Mouse (Mus musculus) forebrain, embryonic 16.5 days (tissue): ENCODE data around the gene Fbxw25. TPM values are rescaled to one million over a fixed set of nuclear protein-coding genes. Genes with fewer than 3 reads are reported as not detected.
"Not testable (repeated sequence)": the region's sequence is repeated elsewhere in the genome, so short reads cannot be mapped to it uniquely, and the experiment has no call there.

Source experiments
- ATAC-seq: fragments of 200-750 bp; cut with Nextera tagmentation; 2 replicates; pipeline ENCODE4 v1.8.0; 2017; ENCODE audit warnings: mild to moderate bottlenecking, moderate library complexity
- H3K27ac ChIP-seq: fragments of 300-500 bp; sonication (generic); 2 replicates; pipeline ENCODE4 v1.5.1; 2014; ENCODE audit warnings: low read length, control low read depth
- H3K27me3 ChIP-seq: fragments of 300-500 bp; sonication (generic); replicated peaks from 2 replicates; pipeline ENCODE4 v1.6.1; 2014; ENCODE audit warnings: low read length; ENCODE audit not compliant: control insufficient read depth, insufficient read depth
- H3K36me3 ChIP-seq: fragments of 300-500 bp; sonication (generic); 2 replicates; pipeline ENCODE4 v1.6.1; 2014; ENCODE audit not compliant: control insufficient read depth, insufficient read depth
- H3K4me1 ChIP-seq: fragments of 300-500 bp; sonication (generic); replicated peaks from 2 replicates; pipeline ENCODE4 v1.6.1; 2014; ENCODE audit warnings: low read length; ENCODE audit not compliant: control insufficient read depth, insufficient read depth
- H3K4me2 ChIP-seq: fragments of 300-500 bp; sonication (generic); 2 replicates; pipeline ENCODE4 v1.6.1; 2014; ENCODE audit warnings: mild to moderate bottlenecking, low read length, control low read depth
- H3K4me3 ChIP-seq: fragments of 300-500 bp; sonication (generic); replicated peaks from 2 replicates; pipeline ENCODE4 v1.5.1; 2014; ENCODE audit warnings: mild to moderate bottlenecking, low read length, control low read depth
- H3K9ac ChIP-seq: fragments of 300-500 bp; sonication (generic); replicated peaks from 2 replicates; pipeline ENCODE4 v1.6.1; 2014; ENCODE audit warnings: low read depth, low read length, control low read depth
- H3K9me3 ChIP-seq: fragments of 300-500 bp; sonication (generic); 2 replicates; pipeline ENCODE4 v1.6.1; 2016; ENCODE audit warnings: low read length; ENCODE audit not compliant: control insufficient read depth
- WGBS: fragments of 180-500 bp; shearing (Covaris S2); extraction: QIAGEN DNeasy Blood & Tissue Kit; methylation state at CpG from one replicate; pipeline ENCODE4 v1.1.7; 2014; 5-methylcytosine and 5-hydroxymethylcytosine counted together
- polyA plus RNA-seq: library from polyadenylated mRNA; unstranded; fragments of >200 nt; fragmentation: Nextera tagmentation; extraction: Ambion mirVana; gene quantifications from 2 replicates; pipeline ENCODE4 v1.2.1, GENCODE M21; 2015

Fbxw25 gene
- polyA plus RNA-seq, result not detected in 2 replicates

DNA sequence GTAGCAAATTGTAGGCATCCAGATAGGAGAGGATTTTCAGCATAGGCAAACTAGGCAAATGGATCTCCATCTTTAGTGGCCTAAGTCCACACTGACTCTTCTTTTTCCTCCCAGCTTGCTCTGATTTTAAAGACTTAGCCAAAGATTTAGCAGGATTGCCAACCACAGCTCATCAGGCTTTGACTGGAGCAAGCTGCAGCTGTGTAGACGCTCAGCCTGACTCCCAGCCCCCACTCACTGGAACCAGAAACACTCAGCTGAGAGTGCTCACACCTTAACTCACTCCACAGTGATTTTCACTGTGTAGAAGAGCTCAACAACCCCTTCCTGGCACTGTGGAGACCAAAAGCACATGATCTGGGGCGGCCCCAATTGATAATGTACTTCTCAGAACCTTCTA is at the start of gene Fbxw25:
Gene Fbxw25, minus strand, starts transcription at position 101 of the 400 bp plus-strand sequence.
- not testable (repeated sequence) for H3K9me3 ChIP-seq, H3K36me3 ChIP-seq, H3K4me3 ChIP-seq, H3K27ac ChIP-seq, H3K4me2 ChIP-seq, H3K27me3 ChIP-seq, H3K9ac ChIP-seq, ATAC-seq, H3K4me1 ChIP-seq
- 77% methylated on average over 2 of the region's 2 CpGs for WGBS

DNA sequence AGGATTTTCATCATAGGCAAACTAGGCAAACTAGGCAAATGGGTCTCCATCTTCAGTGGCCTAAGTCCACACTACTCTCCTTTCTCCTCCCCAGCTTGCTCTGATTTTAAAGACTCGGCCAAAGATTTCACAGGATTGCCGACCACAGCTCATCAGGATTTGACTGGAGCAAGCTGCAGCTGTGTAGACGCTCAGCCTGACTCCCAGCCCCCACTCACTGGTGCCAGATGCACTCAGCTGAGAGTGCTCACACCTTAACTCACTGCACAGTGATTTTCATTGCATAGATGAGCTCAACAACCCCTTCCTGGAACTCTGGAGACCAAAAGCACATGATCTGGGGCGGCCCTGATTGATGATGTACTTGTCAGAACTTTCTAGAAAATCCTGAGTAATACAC is 38.1 kb upstream of the Fbxw25 start, which contains the start of gene Fbxw18:
Gene Fbxw18, minus strand, starts transcription at position 101 of the 400 bp plus-strand sequence.
- H3K27me3 ChIP-seq, H3K4me2 ChIP-seq, H3K9ac ChIP-seq, H3K4me1 ChIP-seq, H3K27ac ChIP-seq, H3K4me3 ChIP-seq, H3K36me3 ChIP-seq, H3K9me3 ChIP-seq, ATAC-seq: not testable (repeated sequence)
- WGBS, result 71% methylated on average over 4 of the region's 4 CpGs

DNA sequence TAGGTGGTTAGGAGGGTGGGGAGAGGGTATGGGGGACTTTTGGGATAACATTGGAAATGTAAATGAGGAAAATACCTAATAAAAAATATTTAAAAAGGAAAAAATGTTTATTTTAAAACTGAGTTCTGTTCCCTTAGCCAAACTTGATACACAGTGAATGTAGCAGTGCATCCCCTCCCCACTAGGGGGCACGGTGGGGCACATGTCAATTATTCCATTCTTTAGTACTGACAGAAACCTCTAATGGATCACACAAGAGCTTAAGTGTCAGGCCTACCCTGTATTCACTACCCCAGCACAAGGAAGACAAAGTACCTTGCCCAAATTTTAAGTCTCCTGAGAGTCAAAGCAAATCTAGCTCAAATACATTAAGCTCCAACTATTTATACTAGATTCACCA is 20.8 kb upstream of the Fbxw25 start:
- ATAC-seq, result no peak
- Histone ChIP-seq H3K4me2 (no peak overlapping the region), H3K4me1 (no peaks in the 10 kb centered on the region), H3K27ac (no peak overlapping the region), H3K9me3 (no peaks in the 10 kb centered on the region), H3K4me3 (no peak overlapping the region), H3K9ac (no peak overlapping the region), H3K27me3 (no peaks in the 10 kb centered on the region), H3K36me3 (no peaks in the 10 kb centered on the region)
- 8% methylated on average over 1 of the region's 1 CpGs for WGBS

DNA sequence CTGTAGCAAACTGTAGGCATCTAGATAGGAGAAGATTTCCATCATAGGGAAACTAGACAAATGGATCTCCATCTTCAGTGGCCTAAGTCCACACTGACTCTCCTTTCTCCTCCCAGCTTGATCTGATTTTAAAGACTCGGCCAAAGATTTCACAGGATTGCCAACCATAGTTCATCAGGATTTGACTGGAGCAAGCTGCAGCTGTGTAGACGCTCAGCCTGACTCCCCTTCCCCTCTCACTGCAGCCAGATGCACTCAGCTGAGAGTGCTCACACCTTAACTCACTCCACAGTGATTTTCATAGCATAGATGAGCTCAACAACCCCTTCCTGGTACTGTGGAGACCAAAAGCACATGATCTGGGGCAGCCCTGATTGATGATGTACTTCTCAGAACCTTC is 38.5 kb downstream of the Fbxw25 start, which contains the start of gene Fbxw24:
Gene Fbxw24, minus strand, starts transcription at position 101 of the 400 bp plus-strand sequence.
- not testable (repeated sequence) for H3K4me2 ChIP-seq, ATAC-seq

DNA sequence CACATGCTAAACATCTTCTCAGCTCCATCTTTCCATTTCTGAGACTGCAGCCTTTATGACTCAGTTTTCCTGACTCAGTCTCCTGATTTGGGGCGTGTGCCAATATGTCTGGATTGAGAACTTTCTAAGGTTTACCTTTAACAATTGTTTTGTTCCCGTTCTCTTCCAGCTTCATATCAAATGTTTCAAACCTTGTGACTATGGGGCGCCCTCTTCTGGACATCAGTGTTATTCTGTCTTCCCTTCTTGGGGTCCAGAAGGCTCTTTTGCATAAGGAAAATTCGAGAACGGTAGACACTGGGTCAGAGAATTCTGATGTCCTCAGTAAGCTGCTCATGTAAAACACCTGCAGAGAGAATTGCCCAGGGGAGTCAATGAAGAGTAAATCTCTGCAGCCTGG is 57.6 kb downstream of the Fbxw25 start:
- not testable (repeated sequence) for H3K9me3 ChIP-seq, H3K4me3 ChIP-seq, H3K36me3 ChIP-seq, H3K27ac ChIP-seq, H3K4me1 ChIP-seq, H3K4me2 ChIP-seq, H3K9ac ChIP-seq, H3K27me3 ChIP-seq, ATAC-seq
- WGBS, result 38% methylated on average over 5 of the region's 5 CpGs

More for the DNA sequence above, 38.5 kb downstream of the Fbxw25 start, which contains the start of gene Fbxw24:
- not testable (repeated sequence) for H3K36me3 ChIP-seq, H3K9ac ChIP-seq, H3K4me3 ChIP-seq, H3K9me3 ChIP-seq, H3K27ac ChIP-seq, H3K27me3 ChIP-seq, H3K4me1 ChIP-seq
- 77% methylated on average over 2 of the region's 2 CpGs for WGBS

DNA sequence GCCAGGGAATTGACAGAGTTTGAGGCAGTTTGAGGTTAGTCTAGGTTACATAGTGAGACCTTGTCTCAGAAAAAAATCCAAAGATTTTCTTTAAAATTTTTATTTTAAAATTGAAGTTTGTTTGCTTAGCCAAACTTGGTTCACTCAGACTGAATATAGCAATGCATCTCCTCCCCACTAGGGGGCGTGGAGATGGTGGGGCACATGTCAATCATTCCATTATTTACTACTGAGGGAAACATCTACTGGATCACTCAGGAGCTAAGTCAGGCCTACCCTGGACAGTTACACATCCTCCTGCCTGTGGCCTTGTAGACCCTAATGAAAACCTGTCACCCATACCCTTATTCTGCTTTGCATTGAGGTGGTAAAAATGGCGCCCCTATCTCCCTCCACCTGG is 62.3 kb downstream of the Fbxw25 start:
- H3K36me3 ChIP-seq, H3K4me1 ChIP-seq, H3K27ac ChIP-seq, H3K9ac ChIP-seq, H3K4me3 ChIP-seq, H3K27me3 ChIP-seq, ATAC-seq, H3K4me2 ChIP-seq, H3K9me3 ChIP-seq: not testable (repeated sequence)
- 72% methylated on average over 2 of the region's 2 CpGs for WGBS

DNA sequence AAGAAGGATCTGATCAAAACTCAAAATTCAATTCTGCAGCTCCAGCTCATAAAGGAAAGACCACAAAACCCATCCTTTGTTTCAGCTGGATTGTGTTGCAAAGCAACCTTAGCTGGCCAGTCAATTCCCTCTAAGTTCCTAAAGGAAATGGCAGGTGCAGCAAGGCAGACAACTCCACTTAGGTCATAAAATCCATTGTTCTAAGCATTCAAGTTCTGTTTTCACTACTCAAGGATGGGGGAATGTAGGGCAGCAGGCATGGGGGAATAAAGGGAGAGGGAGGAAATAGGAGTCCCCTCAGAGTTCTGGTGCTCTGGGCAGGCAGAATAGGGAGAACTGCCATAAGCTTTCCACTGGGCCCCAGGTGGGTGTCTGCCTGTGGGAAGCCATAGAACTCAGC is 67.2 kb downstream of the Fbxw25 start:
- Histone ChIP-seq H3K4me1 (no peaks in the 10 kb centered on the region), H3K36me3 (no peaks in the 10 kb centered on the region), H3K27me3 (no peaks in the 10 kb centered on the region), H3K4me2 (no peak overlapping the region), H3K4me3 (no peak overlapping the region), H3K27ac (no peak overlapping the region), H3K9ac (no peak overlapping the region), H3K9me3 (no peaks in the 10 kb centered on the region)
- no peak for ATAC-seq

Other genes starting within 250 kb of the Fbxw25 start
- gene Fbxw16, start 215.5 kb downstream of the Fbxw25 start, polyA plus RNA-seq, result not detected in 2 replicates
- gene Fbxw19, start 168.8 kb downstream of the Fbxw25 start, polyA plus RNA-seq, result not detected in 2 replicates
- gene Fbxw15, start 96.4 kb downstream of the Fbxw25 start, polyA plus RNA-seq, result not detected in 2 replicates
- gene Fbxw24, start 38.6 kb downstream of the Fbxw25 start, polyA plus RNA-seq, result 0.27 TPM in 1 of 2 replicates, not detected in the other
- not detected in 2 replicates for gene Fbxw18, start 38.0 kb upstream of the Fbxw25 start, polyA plus RNA-seq
- not detected in 2 replicates for gene Fbxw26, start 81.4 kb upstream of the Fbxw25 start, polyA plus RNA-seq
- gene Fbxw27, start 126.0 kb upstream of the Fbxw25 start, polyA plus RNA-seq, result not detected in 2 replicates
- not detected in 2 replicates for gene Spink8, start 147.6 kb upstream of the Fbxw25 start, polyA plus RNA-seq
- gene Nme6, start 168.1 kb upstream of the Fbxw25 start, polyA plus RNA-seq, result 60.1 and 68.4 TPM in 2 replicates
- 0.57 TPM in 1 of 2 replicates, not detected in the other for gene Camp, start 185.0 kb upstream of the Fbxw25 start, polyA plus RNA-seq
- gene Cdc25a, start 210.9 kb upstream of the Fbxw25 start, polyA plus RNA-seq, result 16.1 and 20.1 TPM in 2 replicates